Mouse (Mus musculus) forebrain, embryonic 11.5 days (tissue): ENCODE measurements at regions not wholly inside any gene's neighbourhood (a gene's known extent, or its start where the extent isn't known, plus 50 kb on each side); places are given as distances from the start of the nearest gene placed in this dataset.

Experiments used
- ATAC-seq: fragments of 200-750 bp; cut with Nextera tagmentation; replicated peaks from 2 replicates; pipeline ENCODE4 v1.8.0; 2017; ENCODE audit warnings: moderate TSS enrichment; ENCODE audit not compliant: low FRiP score
- DNase-seq: peaks from one replicate; pipeline ENCODE4 v3.0.0-alpha.2; 2017; ENCODE audit warnings: low spot score
- H3K27ac ChIP-seq: fragments of 300-500 bp; sonication (generic); 2 replicates; pipeline ENCODE4 v1.5.1; 2014; ENCODE audit warnings: low read depth, low read length
- H3K27me3 ChIP-seq: fragments of 300-500 bp; sonication (generic); 2 replicates; pipeline ENCODE4 v1.6.1; 2014; ENCODE audit warnings: mild to moderate bottlenecking, low read length, mixed read lengths; ENCODE audit not compliant: control insufficient read depth, insufficient read depth
- H3K36me3 ChIP-seq: fragments of 300-500 bp; sonication (generic); 2 replicates; pipeline ENCODE4 v1.6.1; 2014; ENCODE audit warnings: mild to moderate bottlenecking, low read length, moderate library complexity, mixed read lengths; ENCODE audit not compliant: control insufficient read depth, insufficient read depth
- H3K4me1 ChIP-seq: fragments of 300-500 bp; sonication (generic); replicated peaks from 2 replicates; pipeline ENCODE4 v1.6.1; 2014; ENCODE audit warnings: low read length, mixed read lengths; ENCODE audit not compliant: control insufficient read depth, insufficient read depth
- H3K4me2 ChIP-seq: fragments of 300-500 bp; sonication (generic); 2 replicates; pipeline ENCODE4 v1.6.1; 2014; ENCODE audit warnings: low read depth, mild to moderate bottlenecking, low read length, moderate library complexity, mixed read lengths; ENCODE audit not compliant: severe bottlenecking
- H3K4me3 ChIP-seq: fragments of 300-500 bp; sonication (generic); 2 replicates; pipeline ENCODE4 v1.5.1; 2014; ENCODE audit warnings: low read depth, low read length
- H3K9ac ChIP-seq: fragments of 300-500 bp; sonication (generic); 2 replicates; pipeline ENCODE4 v1.6.1; 2014; ENCODE audit warnings: low read length
- H3K9me3 ChIP-seq: fragments of 300-500 bp; sonication (generic); 2 replicates; pipeline ENCODE4 v1.6.1; 2016; ENCODE audit warnings: low read length, mixed read lengths; ENCODE audit not compliant: control insufficient read depth
- WGBS: fragments of 180-500 bp; shearing (Covaris S2); extraction: QIAGEN DNeasy Blood & Tissue Kit; methylation state at CpG from one replicate; pipeline ENCODE4 v1.1.7; 2014; 5-methylcytosine and 5-hydroxymethylcytosine counted together

DNA sequence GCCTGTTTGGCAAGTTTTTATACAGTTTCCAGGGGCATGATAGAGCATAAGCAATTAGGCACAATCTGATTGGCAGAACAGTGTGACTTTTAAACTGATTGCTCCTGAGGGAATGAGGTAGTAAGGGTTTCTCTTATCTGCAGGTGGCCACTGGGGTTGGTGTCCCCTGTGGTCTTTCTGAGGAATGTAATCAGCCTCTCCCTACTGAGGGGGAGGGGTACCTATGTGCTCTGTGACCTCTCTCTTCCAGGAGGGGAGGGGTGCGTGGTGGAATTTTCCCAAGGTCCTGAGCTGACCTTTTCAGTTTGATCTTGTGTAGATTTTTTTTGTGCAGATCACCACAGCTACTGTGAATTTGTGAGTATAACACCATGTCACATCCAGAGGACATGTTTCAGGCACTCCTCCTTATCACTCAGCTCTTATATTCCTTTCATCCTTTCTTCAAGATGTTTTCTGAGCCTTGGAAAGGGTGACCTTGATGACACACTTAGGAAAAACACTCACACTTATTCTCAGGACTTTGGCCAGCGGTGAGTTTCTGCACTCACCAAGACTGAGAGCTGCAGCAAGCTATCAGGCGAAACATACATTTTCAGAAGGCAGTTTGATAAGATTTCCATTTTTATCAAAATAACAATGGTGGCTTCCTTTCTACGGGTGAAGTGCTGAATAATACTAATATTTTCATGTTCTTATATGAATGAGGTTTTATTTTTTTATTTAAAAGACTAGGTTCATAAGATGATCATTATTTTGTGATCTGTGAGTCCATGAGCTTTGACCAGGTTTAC lies 238.7 kb upstream of the Mmadhc start:
- no peak overlapping the region for H3K4me2 ChIP-seq
- H3K27ac ChIP-seq = no peak overlapping the region
- H3K36me3 ChIP-seq = no peaks in the 10 kb centered on the region
- no peaks in the 10 kb centered on the region for H3K27me3 ChIP-seq
- 89% methylated on average over 4 of the region's 4 CpGs for WGBS
- DNase-seq (no peak), ATAC-seq (no peak)
- no peaks in the 10 kb centered on the region for H3K4me1 ChIP-seq
- H3K4me3 ChIP-seq = no peak overlapping the region
- no peaks in the 10 kb centered on the region for H3K9me3 ChIP-seq
- no peak overlapping the region for H3K9ac ChIP-seq

DNA sequence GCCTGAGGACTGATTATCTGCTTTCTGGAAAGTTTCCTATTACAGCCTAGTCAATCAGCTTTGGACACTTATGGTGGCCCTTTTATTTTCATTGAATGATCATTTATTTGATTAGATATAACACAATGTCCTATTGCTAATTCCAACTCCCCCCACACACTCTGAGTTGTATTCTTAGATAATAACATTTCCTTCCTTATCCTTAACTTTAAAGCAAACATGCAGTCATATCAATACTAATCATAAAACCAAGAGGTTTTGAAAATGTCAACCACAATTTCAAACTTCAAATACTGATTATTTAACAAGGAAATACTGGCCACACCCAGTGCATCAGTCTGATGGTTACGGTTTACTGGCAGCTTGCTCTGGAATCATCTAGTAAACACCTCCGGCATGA lies 237.1 kb upstream of the Mmadhc start:
- DNase-seq = no peak

GRCm38 (mm10) chr2:50527425-50527824 lies 230.8 kb upstream of the Mmadhc start:
- H3K9ac ChIP-seq = no peak overlapping the region
- no peak overlapping the region for H3K4me3 ChIP-seq
- no peak for ATAC-seq
- H3K4me1 ChIP-seq = no peaks in the 10 kb centered on the region
- no peak overlapping the region for H3K4me2 ChIP-seq
- H3K27me3 ChIP-seq = no peaks in the 10 kb centered on the region
- DNase-seq = no peak
- H3K27ac ChIP-seq = no peak overlapping the region
- H3K36me3 ChIP-seq = no peaks in the 10 kb centered on the region
- H3K9me3 ChIP-seq = no peaks in the 10 kb centered on the region

More for the DNA sequence above, 237.1 kb upstream of the Mmadhc start:
- Histone ChIP-seq H3K4me2 (no peak overlapping the region), H3K27me3 (no peaks in the 10 kb centered on the region), H3K9me3 (no peaks in the 10 kb centered on the region), H3K9ac (no peak overlapping the region), H3K36me3 (no peaks in the 10 kb centered on the region), H3K27ac (no peak overlapping the region), H3K4me3 (no peak overlapping the region), H3K4me1 (no peaks in the 10 kb centered on the region)
- 93% methylated on average over 2 of the region's 2 CpGs for WGBS
- ATAC-seq = no peak

DNA sequence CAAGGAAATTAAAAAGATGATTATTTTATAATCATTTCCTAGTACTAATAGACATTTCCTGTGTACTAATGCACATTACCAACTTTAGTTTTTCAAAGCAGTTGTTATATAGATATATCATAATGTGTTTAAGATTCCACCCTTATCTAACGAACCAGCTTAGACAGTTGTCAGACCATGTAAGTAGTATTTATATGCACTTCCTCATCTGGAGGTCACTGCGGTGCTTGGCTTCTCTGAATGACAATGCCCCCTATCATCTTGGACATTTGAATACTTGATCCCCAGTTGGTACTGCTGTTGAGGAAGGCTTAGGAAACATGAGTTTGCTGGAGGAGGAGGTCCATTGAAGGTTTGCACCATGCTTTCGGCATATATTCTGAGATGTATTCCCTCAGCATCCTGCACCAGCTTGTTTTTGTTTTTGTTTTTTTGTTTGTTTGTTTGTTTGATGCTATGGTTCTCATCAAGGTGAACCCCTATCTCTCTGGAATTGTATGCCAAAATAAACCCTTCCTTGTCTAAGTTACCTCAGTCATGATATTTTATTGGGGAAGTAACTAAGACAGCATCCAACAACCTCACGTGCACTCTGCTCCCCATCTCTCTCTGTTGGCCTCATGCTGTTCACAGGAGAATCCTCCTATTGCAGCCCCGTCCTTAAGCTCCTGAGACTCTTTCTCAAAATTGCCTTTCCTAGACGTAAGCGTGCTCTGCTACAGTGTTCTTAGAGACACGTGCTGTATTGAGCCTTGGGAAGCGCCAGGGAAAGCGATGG lies 228.4 kb upstream of the Mmadhc start:
- Histone ChIP-seq H3K36me3 (no peaks in the 10 kb centered on the region), H3K4me3 (no peak overlapping the region), H3K27ac (no peak overlapping the region), H3K9ac (no peak overlapping the region), H3K4me2 (no peak overlapping the region), H3K4me1 (peaks cover 3% of the 10 kb centered on the region; the same call in 1 of the 2 replicates), H3K27me3 (no peaks in the 10 kb centered on the region), H3K9me3 (no peaks in the 10 kb centered on the region)
- WGBS = 87% methylated on average over 10 of the region's 10 CpGs
- no peak for DNase-seq
- no peak for ATAC-seq

DNA sequence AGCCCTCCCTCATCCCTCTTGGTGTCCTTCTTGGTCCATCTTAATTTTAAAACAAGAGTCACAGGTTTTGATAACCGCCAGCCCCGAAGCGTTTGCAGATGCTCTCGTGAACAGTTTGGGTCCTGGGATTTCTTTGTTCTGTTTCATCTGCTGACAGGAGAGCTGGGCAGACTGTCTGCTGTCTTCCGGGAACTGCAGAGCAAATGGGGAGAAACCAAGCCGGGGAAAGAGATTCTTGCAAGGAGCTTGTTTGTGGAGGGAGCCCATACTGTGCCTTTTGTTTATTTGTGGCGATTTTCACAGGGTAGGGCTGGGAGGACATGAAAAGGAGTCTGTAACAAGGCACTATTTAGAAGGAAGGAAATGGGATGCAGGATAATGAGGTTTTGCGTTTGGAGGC lies 223.6 kb upstream of the Mmadhc start:
- H3K9me3 ChIP-seq = no peaks in the 10 kb centered on the region
- DNase-seq (peak; percentile 49), ATAC-seq (0 out of 2 replicates have a peak, but pooled peaks have one; percentile 36)
- H3K4me1 ChIP-seq = peaks cover 3% of the 10 kb centered on the region; the same call in 1 of the 2 replicates
- H3K27ac ChIP-seq = no peak overlapping the region
- H3K4me2 ChIP-seq = peak overlapping the region; percentile 29; the same call in 1 of the 2 replicates
- 19% methylated on average over 8 of the region's 8 CpGs for WGBS
- no peak overlapping the region for H3K4me3 ChIP-seq
- 0 out of 2 replicates have a peak overlapping the region, but pooled peaks have one; percentile 1 for H3K9ac ChIP-seq
- H3K27me3 ChIP-seq = no peaks in the 10 kb centered on the region
- H3K36me3 ChIP-seq = no peaks in the 10 kb centered on the region

GRCm38 (mm10) chr2:50519129-50519504 lies 222.5 kb upstream of the Mmadhc start:
- DNase-seq (no peak), ATAC-seq (no peak)
- Histone ChIP-seq H3K4me2 (no peak overlapping the region), H3K36me3 (no peaks in the 10 kb centered on the region), H3K4me1 (peaks cover 3% of the 10 kb centered on the region; the same call in 1 of the 2 replicates), H3K9me3 (no peaks in the 10 kb centered on the region), H3K27me3 (no peaks in the 10 kb centered on the region), H3K27ac (no peak overlapping the region), H3K4me3 (no peak overlapping the region), H3K9ac (no peak overlapping the region)
- WGBS = 76% methylated on average over 1 of the region's 1 CpGs

DNA sequence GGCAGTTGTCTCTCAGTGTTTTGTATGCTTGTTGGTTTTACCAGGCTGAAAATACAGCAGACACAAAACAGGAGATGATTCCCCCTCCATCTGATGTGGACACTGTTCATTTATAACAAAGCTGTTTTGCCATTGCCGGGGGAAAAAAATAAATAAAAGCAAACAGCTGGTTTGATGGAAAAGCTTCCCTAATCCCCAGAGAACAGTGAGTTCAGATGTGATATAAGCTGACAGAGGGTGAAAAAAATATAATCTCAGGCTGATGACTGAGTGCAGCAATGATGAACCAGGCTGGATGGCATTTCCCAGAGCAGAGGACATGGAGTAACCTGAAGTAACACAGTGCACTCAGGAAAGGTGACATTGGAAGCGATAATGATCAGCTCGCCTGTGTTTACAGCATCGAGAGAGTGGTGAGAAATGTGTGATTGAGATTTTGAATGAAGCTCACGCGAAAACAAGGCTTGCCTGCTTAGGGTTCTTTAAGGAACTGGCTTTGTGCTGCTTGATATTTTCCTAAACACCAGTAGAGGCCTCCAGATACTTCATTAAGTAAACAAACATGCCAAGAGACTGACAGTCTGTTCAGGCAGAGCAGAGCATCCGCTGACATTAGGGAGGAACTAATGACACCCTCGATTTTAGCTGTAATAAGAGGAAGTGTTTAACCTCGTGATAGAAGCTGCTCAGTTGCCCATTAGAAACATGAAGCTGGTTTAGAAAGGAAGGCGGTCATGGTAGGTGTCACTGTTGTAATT lies 221.9 kb upstream of the Mmadhc start:
- no peaks in the 10 kb centered on the region for H3K36me3 ChIP-seq
- no peaks in the 10 kb centered on the region for H3K9me3 ChIP-seq
- no peak for ATAC-seq
- H3K4me1 ChIP-seq = peaks cover 3% of the 10 kb centered on the region; the same call in 1 of the 2 replicates
- H3K27me3 ChIP-seq = no peaks in the 10 kb centered on the region
- H3K4me3 ChIP-seq = no peak overlapping the region
- no peak for DNase-seq
- WGBS = 72% methylated on average over 10 of the region's 10 CpGs
- H3K9ac ChIP-seq = no peak overlapping the region
- H3K27ac ChIP-seq = no peak overlapping the region
- no peak overlapping the region for H3K4me2 ChIP-seq

DNA sequence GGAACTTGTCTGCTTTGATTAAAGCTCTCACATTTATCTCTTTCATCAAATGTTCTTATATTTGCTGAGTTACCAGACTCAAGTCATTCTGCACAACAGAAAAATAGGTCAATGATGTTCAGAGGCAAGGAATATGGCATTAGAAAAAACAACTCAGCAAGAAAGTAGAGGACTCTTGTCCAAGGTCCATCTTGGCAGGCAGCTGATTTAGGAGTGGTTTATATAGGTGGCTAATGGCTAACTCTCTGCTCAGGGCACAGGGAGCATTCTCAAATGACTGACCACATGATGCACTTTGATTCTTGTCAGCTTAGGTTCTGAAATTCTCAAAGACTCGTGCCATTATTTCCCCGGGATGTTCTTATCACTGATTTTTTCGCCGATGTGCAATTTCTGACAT lies 216.7 kb upstream of the Mmadhc start:
- Histone ChIP-seq H3K9ac (no peak overlapping the region), H3K27ac (no peak overlapping the region), H3K27me3 (no peaks in the 10 kb centered on the region), H3K4me2 (no peak overlapping the region), H3K36me3 (no peaks in the 10 kb centered on the region), H3K4me1 (no peaks in the 10 kb centered on the region), H3K9me3 (no peaks in the 10 kb centered on the region), H3K4me3 (no peak overlapping the region)
- DNase-seq (no peak), ATAC-seq (no peak)
- WGBS = 91% methylated on average over 4 of the region's 4 CpGs
